Comparison of ENCODE assay signal across 9 mouse cellular contexts in the genomic region with DNA sequence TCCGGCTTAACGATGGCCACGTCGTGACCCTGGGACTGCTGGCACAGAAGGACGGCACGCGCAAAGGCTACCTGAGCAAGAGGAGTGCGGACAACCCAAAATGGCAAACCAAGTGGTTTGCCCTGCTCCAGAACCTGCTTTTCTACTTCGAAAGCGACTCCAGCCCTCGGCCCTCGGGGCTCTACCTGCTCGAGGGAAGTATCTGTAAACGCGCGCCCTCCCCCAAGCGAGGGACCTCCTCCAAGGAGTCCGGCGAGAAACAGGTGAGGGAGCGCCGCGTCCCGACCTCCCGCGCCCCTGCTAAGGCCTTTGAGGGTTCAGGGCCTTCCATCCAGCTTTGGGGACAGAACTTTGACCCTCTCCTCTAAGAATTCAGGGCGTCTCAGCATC. TPM values are rescaled to one million over a fixed set of nuclear protein-coding genes. Genes with fewer than 3 reads are reported as not detected.
A peak's percentile ranks its signal among the peaks of the same experiment; 100 is the strongest.
DNase-seq lines count a peak whose midpoint lies in the region; ATAC-seq and TF ChIP-seq lines count a peak whose summit lies in the region.
"Had no signal": no experiment of that assay in that cellular context is flagged by ENCODE, and none has a peak within 500 bp of the region (broad histone marks: within the 10 kb centered on the region; RNA-seq: fewer than 3 reads in every experiment).

No protein-coding gene starts in this region.

- H3K27ac ChIP-seq in lung, embryonic 14.5 days (ENCODE audit: low read depth), result no peak overlapping the region
- no peak overlapping the region for H3K27ac ChIP-seq in limb, embryonic 11.5 days (replicated peaks; ENCODE audit: low read depth, low read length)
- no peak overlapping the region for H3K27ac ChIP-seq in small intestine, adult 2 months (ENCODE audit: insufficient read depth, low read depth, low read length)

- 1% methylated on average over 26 of the region's 26 CpGs for WGBS in lung, embryonic 14.5 days
- 2% methylated on average over 26 of the region's 26 CpGs for WGBS in limb, embryonic 11.5 days
- 2% methylated on average over 26 of the region's 26 CpGs for WGBS in small intestine, adult 2 months

- H3K4me1 ChIP-seq in lung, embryonic 14.5 days (ENCODE audit: insufficient read depth), result no peaks in the 10 kb centered on the region; the same call in 1 of the 2 replicates
- H3K4me1 ChIP-seq in limb, embryonic 11.5 days (ENCODE audit: control insufficient read depth, insufficient read depth, low read length), result peaks cover 4% of the 10 kb centered on the region
- peaks cover 4% of the 10 kb centered on the region for H3K4me1 ChIP-seq in small intestine, adult 2 months (ENCODE audit: control insufficient read depth, insufficient read depth, insufficient read length, low read length)

- no peaks in the 10 kb centered on the region for H3K9me3 ChIP-seq in lung, embryonic 14.5 days (ENCODE audit: low read depth, low read length)
- no peaks in the 10 kb centered on the region for H3K9me3 ChIP-seq in limb, embryonic 11.5 days (ENCODE audit: control insufficient read depth, low read length)

- no peak for TF ChIP-seq CTCF in lung, embryonic 14.5 days (IDR thresholded peaks at IDR 0.05; ENCODE audit: low read depth)
- TF ChIP-seq CTCF in small intestine, adult 2 months (IDR thresholded peaks at IDR 0.05; ENCODE audit: extremely low read depth, insufficient read length, insufficient replicate concordance, low read depth, low read length), result no peak

- no peak for TF ChIP-seq POLR2A in small intestine, adult 2 months (IDR thresholded peaks at IDR 0.05; ENCODE audit: low read depth, low read length)

- no peak overlapping the region for H3K9ac ChIP-seq in lung, embryonic 14.5 days
- no peak overlapping the region for H3K9ac ChIP-seq in limb, embryonic 11.5 days (ENCODE audit: low read length)

- ATAC-seq in lung, embryonic 14.5 days (ENCODE audit: insufficient read depth), result peak; percentile 26; the same call in 1 of the 2 replicates
- ATAC-seq in limb, embryonic 11.5 days (ENCODE audit: insufficient number of reproducible peaks, low FRiP score, low TSS enrichment, low read depth), result no peak
- no peak for ATAC-seq in erythroid progenitor cell, adult 5-6 weeks (replicated peaks; ENCODE audit: low FRiP score, poor library complexity, severe bottlenecking)

- H3K4me2 ChIP-seq in lung, embryonic 14.5 days, result peak overlapping the region; percentile 86
- peak overlapping the region; percentile 86 for H3K4me2 ChIP-seq in limb, embryonic 11.5 days (ENCODE audit: low read depth, severe bottlenecking)

- DNase-seq in adrenal gland, adult 2 months, result peak; percentile 31
- DNase-seq in adrenal gland, postnatal 4 days (ENCODE audit: low spot score in 2 of 2), result no peak
- DNase-seq in lung, embryonic 14.5 days, result no peak
- no peak for DNase-seq in lung, postnatal 25 days (ENCODE audit: low spot score)
- no peak for DNase-seq in limb, embryonic 11.5 days (ENCODE audit: low spot score)
- no peak for DNase-seq in urinary bladder, postnatal 4 days (ENCODE audit: low spot score in 2 of 2)
- DNase-seq: thymus, postnatal 25 days had no signal

- peak overlapping the region; percentile 44 for H3K4me3 ChIP-seq in lung, embryonic 14.5 days (ENCODE audit: low read depth, low read length)
- peak overlapping the region; percentile 43 for H3K4me3 ChIP-seq in limb, embryonic 11.5 days (ENCODE audit: low read depth, low read length)
- H3K4me3 ChIP-seq in small intestine, adult 2 months (ENCODE audit: low read depth, low read length), result peak overlapping the region; percentile 16

- H3K36me3 ChIP-seq in lung, embryonic 14.5 days (ENCODE audit: insufficient read depth), result no peaks in the 10 kb centered on the region
- no peaks in the 10 kb centered on the region for H3K36me3 ChIP-seq in limb, embryonic 11.5 days (ENCODE audit: control insufficient read depth, insufficient read depth, low read length)
- H3K36me3 ChIP-seq in small intestine, adult 2 months (ENCODE audit: control insufficient read depth, insufficient read depth, low read length), result no peaks in the 10 kb centered on the region

- peaks cover 78% of the 10 kb centered on the region for H3K27me3 ChIP-seq in lung, embryonic 14.5 days (ENCODE audit: insufficient read depth, low read length)
- H3K27me3 ChIP-seq in limb, embryonic 11.5 days (ENCODE audit: control insufficient read depth, insufficient read depth, low read length), result peaks cover 76% of the 10 kb centered on the region
- peaks cover 50% of the 10 kb centered on the region for H3K27me3 ChIP-seq in small intestine, adult 2 months (ENCODE audit: control insufficient read depth, insufficient read depth, low read length)

RNA-seq across cellular contexts. Expression of gene Rasgrf1, which starts 0.3 kb away (rescaled TPM):
- total RNA-seq in adrenal gland, adult 2 months (2021), result 10 to 100 TPM; 12.1 to 30.9 TPM
- polyA plus RNA-seq in adrenal gland, adult 2 months (2012; rRNA removed), result 7.6 and 10.1 TPM in 2 replicates
- total RNA-seq in adrenal gland, postnatal 4 days (2021), result 1 to 10 TPM; 1.3 to 1.7 TPM
- 0.46 and 0.53 TPM in 2 replicates for polyA plus RNA-seq in lung, embryonic 14.5 days (2014; fragmentation: Nextera tagmentation; extraction: Ambion mirVana)
- 0.08 and 0.14 TPM in 2 replicates for polyA plus RNA-seq in limb, embryonic 11.5 days (2014; fragmentation: Nextera tagmentation; extraction: Ambion mirVana)
- 0.15 and 0.17 TPM in 2 replicates for polyA plus RNA-seq in small intestine, adult 2 months (2012; rRNA removed)
- not detected in 2 replicates for total RNA-seq in erythroid progenitor cell, adult 5-6 weeks (2015; ENCODE audit: low replicate concordance)
- total RNA-seq in erythroid progenitor cell, adult 5-6 weeks (2017; ENCODE audit: low replicate concordance), result not detected in 2 replicates
